Mouse (Mus musculus) heart, embryonic 16.5 days (tissue): ENCODE results near the gene Btnl10. TPM values are rescaled to one million over a fixed set of nuclear protein-coding genes. Genes with fewer than 3 reads are reported as not detected.
A peak's percentile ranks its signal among the peaks of the same experiment; 100 is the strongest.

Experiments used
- ATAC-seq: fragments of 200-750 bp; cut with Nextera tagmentation; replicated peaks from 2 replicates; pipeline ENCODE4 v1.8.0; 2017; ENCODE audit warnings: moderate number of reproducible peaks; ENCODE audit not compliant: insufficient read depth, low FRiP score; ENCODE audit errors: extremely low read depth
- H3K27ac ChIP-seq: fragments of 300-500 bp; sonication (generic); 2 replicates; pipeline ENCODE4 v1.5.1; 2014; ENCODE audit warnings: mild to moderate bottlenecking, low read length, control low read depth, moderate library complexity
- H3K27me3 ChIP-seq: fragments of 300-500 bp; sonication (generic); 2 replicates; pipeline ENCODE4 v1.6.1; 2014; ENCODE audit warnings: low read length, mixed read lengths; ENCODE audit not compliant: control insufficient read depth, insufficient read depth
- H3K36me3 ChIP-seq: fragments of 300-500 bp; sonication (generic); 2 replicates; pipeline ENCODE4 v1.6.1; 2014; ENCODE audit not compliant: control insufficient read depth, insufficient read depth
- H3K4me1 ChIP-seq: fragments of 300-500 bp; sonication (generic); 2 replicates; pipeline ENCODE4 v1.6.1; 2014; ENCODE audit warnings: low read length, mixed read lengths; ENCODE audit not compliant: control insufficient read depth, insufficient read depth
- H3K4me2 ChIP-seq: fragments of 300-500 bp; sonication (generic); 2 replicates; pipeline ENCODE4 v1.6.1; 2014; ENCODE audit warnings: low read depth, mild to moderate bottlenecking, control low read depth, low read length
- H3K4me3 ChIP-seq: fragments of 300-500 bp; sonication (generic); 2 replicates; pipeline ENCODE4 v1.5.1; 2014; ENCODE audit warnings: mild to moderate bottlenecking, control low read depth, low read length
- H3K9ac ChIP-seq: fragments of 300-500 bp; sonication (generic); 2 replicates; pipeline ENCODE4 v1.6.1; 2014; ENCODE audit warnings: low read length, control low read depth
- H3K9me3 ChIP-seq: fragments of 300-500 bp; sonication (generic); replicated peaks from 2 replicates; pipeline ENCODE4 v1.6.1; 2016; ENCODE audit warnings: low read length; ENCODE audit not compliant: control insufficient read depth
- WGBS: fragments of 180-500 bp; shearing (Covaris S2); extraction: QIAGEN DNeasy Blood & Tissue Kit; methylation state at CpG from one replicate; pipeline ENCODE4 v1.1.7; 2014; 5-methylcytosine and 5-hydroxymethylcytosine counted together
- polyA plus RNA-seq: library from polyadenylated mRNA; unstranded; fragments of >200 nt; fragmentation: Nextera tagmentation; extraction: Ambion mirVana; gene quantifications from 2 replicates; pipeline ENCODE4 v1.2.1, GENCODE M21; 2015

The Btnl10 gene
- polyA plus RNA-seq, 1 experiment from 2014 or later = not detected

GRCm38 (mm10) chr11:58927790-58928651 lies 10.3 kb downstream of the Btnl10 start:
- Histone ChIP-seq H3K4me2 (peak overlapping the region; percentile 55), H3K4me1 (peaks cover 3% of the 10 kb centered on the region; the same call in 1 of the 2 replicates), H3K27ac (peak overlapping the region; percentile 56), H3K9ac (peak overlapping the region; percentile 46), H3K27me3 (no peaks in the 10 kb centered on the region), H3K9me3 (no peaks in the 10 kb centered on the region), H3K36me3 (peaks cover 14% of the 10 kb centered on the region; the same call in 1 of the 2 replicates), H3K4me3 (peak overlapping the region; percentile 42)
- WGBS = 21% methylated on average over 20 of the region's 20 CpGs
- ATAC-seq = peak; percentile 63

GRCm38 (mm10) chr11:58929055-58929454 lies 11.3 kb downstream of the Btnl10 start:
- no peak overlapping the region for H3K4me3 ChIP-seq
- peaks cover 3% of the 10 kb centered on the region; the same call in 1 of the 2 replicates for H3K4me1 ChIP-seq
- no peak overlapping the region for H3K4me2 ChIP-seq
- H3K36me3 ChIP-seq = peaks cover 22% of the 10 kb centered on the region
- WGBS = 68% methylated on average over 4 of the region's 4 CpGs
- no peak for ATAC-seq
- no peaks in the 10 kb centered on the region for H3K27me3 ChIP-seq
- H3K27ac ChIP-seq = no peak overlapping the region
- no peaks in the 10 kb centered on the region for H3K9me3 ChIP-seq
- H3K9ac ChIP-seq = no peak overlapping the region

GRCm38 (mm10) chr11:58929641-58930040 lies 11.9 kb downstream of the Btnl10 start:
- Histone ChIP-seq H3K4me3 (no peak overlapping the region), H3K36me3 (peaks cover 27% of the 10 kb centered on the region), H3K27me3 (no peaks in the 10 kb centered on the region), H3K4me2 (no peak overlapping the region), H3K4me1 (peaks cover 3% of the 10 kb centered on the region; the same call in 1 of the 2 replicates), H3K27ac (no peak overlapping the region), H3K9ac (no peak overlapping the region), H3K9me3 (no peaks in the 10 kb centered on the region)
- ATAC-seq = no peak
- 51% methylated on average over 3 of the region's 3 CpGs for WGBS

- no peak overlapping the region for H3K4me3 ChIP-seq
- H3K9me3 ChIP-seq = no peaks in the 10 kb centered on the region
- H3K4me2 ChIP-seq = no peak overlapping the region
- no peaks in the 10 kb centered on the region for H3K27me3 ChIP-seq
- ATAC-seq = no peak
- no peak overlapping the region for H3K27ac ChIP-seq
- no peak overlapping the region for H3K9ac ChIP-seq
- peaks cover 3% of the 10 kb centered on the region; the same call in 1 of the 2 replicates for H3K4me1 ChIP-seq
- H3K36me3 ChIP-seq = peaks cover 31% of the 10 kb centered on the region
- 71% methylated on average over 3 of the region's 3 CpGs for WGBS
These were observed 12.5 kb downstream of the Btnl10 start for GRCm38 (mm10) chr11:58930254-58930653.

- Histone ChIP-seq H3K27me3 (no peaks in the 10 kb centered on the region), H3K36me3 (peaks cover 39% of the 10 kb centered on the region), H3K9ac (no peak overlapping the region), H3K27ac (no peak overlapping the region), H3K4me1 (peaks cover 6% of the 10 kb centered on the region; the same call in 1 of the 2 replicates), H3K4me3 (no peak overlapping the region), H3K4me2 (no peak overlapping the region), H3K9me3 (no peaks in the 10 kb centered on the region)
- 65% methylated on average over 4 of the region's 4 CpGs for WGBS
- no peak for ATAC-seq
These were observed 13.9 kb downstream of the Btnl10 start for GRCm38 (mm10) chr11:58931576-58931975.

- H3K36me3 ChIP-seq = peaks cover 31% of the 10 kb centered on the region
- no peaks in the 10 kb centered on the region for H3K27me3 ChIP-seq
- WGBS = 2% methylated on average over 13 of the region's 13 CpGs
- H3K9me3 ChIP-seq = no peaks in the 10 kb centered on the region
- H3K4me3 ChIP-seq = peak overlapping the region; percentile 83
- H3K27ac ChIP-seq = peak overlapping the region; percentile 98
- H3K4me2 ChIP-seq = peak overlapping the region; percentile 84
- peak overlapping the region; percentile 93 for H3K9ac ChIP-seq
- no peak for ATAC-seq
- peaks cover 17% of the 10 kb centered on the region for H3K4me1 ChIP-seq
These were observed 20.2 kb downstream of the Btnl10 start for GRCm38 (mm10) chr11:58937909-58938308.

- peak within 1 kb of the TSS; percentile 98 for H3K27ac ChIP-seq
- H3K9me3 ChIP-seq = no peaks in the 10 kb centered on the region
- peak within 1 kb of the TSS; percentile 83 for H3K4me3 ChIP-seq
- peak within 1 kb of the TSS; percentile 93 for H3K9ac ChIP-seq
- under 1% methylated on average over 92 of the region's 95 CpGs for WGBS
- peak; percentile 97 for ATAC-seq
- H3K4me1 ChIP-seq = peaks cover 17% of the 10 kb centered on the region
- H3K4me2 ChIP-seq = peak within 1 kb of the TSS; percentile 84
- H3K27me3 ChIP-seq = no peaks in the 10 kb centered on the region
- peaks cover 27% of the 10 kb centered on the region for H3K36me3 ChIP-seq
These were observed 20.8 kb downstream of the Btnl10 start, which contains the start of gene Rnf187 for GRCm38 (mm10) chr11:58938322-58939087. Gene Rnf187, minus strand, starts transcription at chr11:58938916.

- H3K4me3 ChIP-seq = peak overlapping the region; percentile 83
- WGBS = 15% methylated on average over 6 of the region's 6 CpGs
- H3K4me1 ChIP-seq = peaks cover 17% of the 10 kb centered on the region
- peak overlapping the region; percentile 98 for H3K27ac ChIP-seq
- ATAC-seq = no peak
- peak overlapping the region; percentile 84 for H3K4me2 ChIP-seq
- peaks cover 21% of the 10 kb centered on the region for H3K36me3 ChIP-seq
- no peaks in the 10 kb centered on the region for H3K9me3 ChIP-seq
- peak overlapping the region; percentile 93 for H3K9ac ChIP-seq
- H3K27me3 ChIP-seq = peaks cover 1% of the 10 kb centered on the region; the same call in 1 of the 2 replicates
These were observed 21.4 kb downstream of the Btnl10 start for GRCm38 (mm10) chr11:58939088-58939439.
